Mouse (Mus musculus) bone marrow macrophage, adult 2 months (primary cell): Measurements from ENCODE around the gene Ntan1. TPM values are rescaled to one million over a fixed set of nuclear protein-coding genes. Genes with fewer than 3 reads are reported as not detected.

Source experiments
- H3K27ac ChIP-seq: 2 replicates; pipeline ENCODE4 v1.5.1; 2012; ENCODE audit warnings: low read depth, low read length; ENCODE audit not compliant: insufficient read depth
- H3K4me1 ChIP-seq: 2 replicates; pipeline ENCODE4 v1.6.1; 2012; ENCODE audit warnings: low read length; ENCODE audit not compliant: control insufficient read depth, insufficient read depth
- H3K4me3 ChIP-seq: 2 replicates; pipeline ENCODE4 v1.5.1; 2012; ENCODE audit warnings: mild to moderate bottlenecking, low read length, moderate library complexity; ENCODE audit not compliant: insufficient read depth
- CTCF ChIP-seq: IDR thresholded peaks from 2 replicates; pipeline ENCODE4 v1.5.1; 2012; ENCODE audit warnings: low read depth, mild to moderate bottlenecking, low read length, moderate library complexity
- POLR2A ChIP-seq: IDR thresholded peaks from 2 replicates; pipeline ENCODE4 v1.6.1; 2012; ENCODE audit warnings: mild to moderate bottlenecking, low read depth, low read length, borderline replicate concordance
- polyA plus RNA-seq: library from polyadenylated mRNA; stranded (reverse); fragments of >200 nt; gene quantifications from 2 replicates; pipeline ENCODE4 v1.2.4, GENCODE M21; 2012; ENCODE audit not compliant: missing spikeins, insufficient read depth, insufficient read length

Gene Ntan1
- polyA plus RNA-seq, 1 experiment: 81.3 TPM

GRCm38 (mm10) chr16:13830444-13830843, 11.8 kb downstream of the Ntan1 start:
- H3K4me1 ChIP-seq: no peaks in the 10 kb centered on the region
- no peak for TF ChIP-seq POLR2A
- TF ChIP-seq CTCF: no peak
- no peak overlapping the region for H3K27ac ChIP-seq
- H3K4me3 ChIP-seq: no peak overlapping the region

DNA sequence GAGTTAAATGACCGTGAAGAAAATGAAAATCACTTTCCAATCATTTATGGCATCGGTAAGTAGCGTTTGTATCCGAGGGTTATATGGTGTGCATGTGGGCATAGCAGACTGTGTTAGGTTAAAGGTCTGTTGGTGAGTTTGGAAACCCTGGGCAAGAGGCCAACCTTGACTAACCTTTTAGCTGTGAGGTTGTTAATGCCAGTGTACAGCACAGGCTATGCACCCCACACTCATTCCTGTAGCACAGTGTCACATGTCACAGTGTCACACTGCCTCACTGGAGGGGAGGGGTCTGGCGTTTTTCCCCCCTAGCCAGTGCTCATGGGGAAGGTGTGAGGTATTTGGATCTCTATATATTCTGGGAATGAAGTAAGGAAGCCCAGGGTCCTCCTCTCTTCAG, 13.0 kb downstream of the Ntan1 start:
- no peak for TF ChIP-seq POLR2A
- TF ChIP-seq CTCF: no peak
- Histone ChIP-seq H3K27ac (no peak overlapping the region), H3K4me1 (no peaks in the 10 kb centered on the region), H3K4me3 (no peak overlapping the region)

DNA sequence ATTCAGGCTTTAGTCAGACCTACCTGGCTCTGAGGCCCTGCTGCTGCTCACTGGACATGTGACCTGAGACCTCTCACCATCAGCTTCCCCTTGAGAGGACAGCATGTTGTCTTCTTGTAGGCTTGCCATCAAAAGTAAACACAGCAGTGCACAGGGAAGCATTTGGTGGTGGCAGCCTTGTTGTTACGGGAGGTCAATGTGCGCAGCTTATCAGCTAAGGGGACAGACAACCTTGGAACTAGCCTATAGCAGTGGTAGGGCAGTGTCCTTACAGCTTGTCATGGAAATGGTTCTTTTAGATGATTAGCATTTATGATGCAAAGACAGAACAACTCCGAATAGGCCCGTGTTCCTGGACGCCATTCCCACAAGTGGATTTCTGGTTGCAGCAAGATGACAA, 15.7 kb downstream of the Ntan1 start:
- Histone ChIP-seq H3K27ac (no peak overlapping the region), H3K4me3 (no peak overlapping the region), H3K4me1 (no peaks in the 10 kb centered on the region)
- TF ChIP-seq POLR2A: no peak
- TF ChIP-seq CTCF: no peak

DNA sequence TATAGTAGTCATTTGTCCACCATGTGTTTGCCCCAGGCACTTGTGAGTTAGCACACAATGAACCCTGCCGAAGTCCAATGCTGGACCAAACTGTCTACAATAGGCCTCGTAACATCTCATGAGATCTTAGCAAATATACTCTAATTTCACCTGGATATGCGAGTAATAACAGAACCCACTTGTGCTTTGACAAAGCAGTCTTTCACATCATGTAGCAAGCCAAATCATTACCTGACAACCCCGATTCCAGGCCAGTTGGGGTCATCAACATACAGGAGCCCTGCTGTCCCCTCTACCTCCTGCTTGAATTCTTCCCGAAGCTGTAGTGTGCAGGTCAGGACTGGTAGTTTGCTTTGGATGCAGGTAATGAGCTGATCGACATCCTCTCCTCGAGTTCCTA, 21.4 kb downstream of the Ntan1 start:
- no peaks in the 10 kb centered on the region for H3K4me1 ChIP-seq
- TF ChIP-seq CTCF: no peak
- H3K27ac ChIP-seq: no peak overlapping the region
- no peak overlapping the region for H3K4me3 ChIP-seq

- no peak for TF ChIP-seq POLR2A
- no peak for TF ChIP-seq CTCF
- H3K27ac ChIP-seq: no peak overlapping the region
- H3K4me3 ChIP-seq: no peak overlapping the region
- no peaks in the 10 kb centered on the region for H3K4me1 ChIP-seq
Measured at GRCm38 (mm10) chr16:13840956-13841355, 22.3 kb downstream of the Ntan1 start.

GRCm38 (mm10) chr16:13845031-13845430, 26.4 kb downstream of the Ntan1 start:
- Histone ChIP-seq H3K4me1 (peaks cover 14% of the 10 kb centered on the region), H3K27ac (no peak overlapping the region), H3K4me3 (no peak overlapping the region)
- TF ChIP-seq POLR2A (no peak), CTCF (no peak)

DNA sequence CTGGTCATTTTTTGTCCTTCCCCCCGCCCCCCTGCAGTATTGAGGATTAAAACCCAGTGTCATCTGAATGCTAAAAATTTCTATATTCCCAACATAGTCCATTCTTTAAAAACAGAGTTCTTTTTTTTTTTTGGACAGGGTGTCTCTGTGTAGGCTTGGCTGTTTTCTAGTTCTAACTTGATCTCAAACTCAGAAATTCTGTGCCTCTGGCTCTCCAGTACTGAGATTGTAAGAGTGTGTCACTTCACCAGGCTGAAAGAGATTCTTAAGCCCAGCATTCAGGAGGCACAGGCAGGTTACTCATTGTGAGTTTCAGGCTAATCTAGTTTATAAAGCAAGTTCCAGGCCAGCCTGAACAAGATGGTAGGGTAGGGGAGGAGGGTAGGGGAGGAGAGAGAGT, 28.0 kb downstream of the Ntan1 start:
- Histone ChIP-seq H3K4me1 (peaks cover 14% of the 10 kb centered on the region), H3K27ac (no peak overlapping the region), H3K4me3 (no peak overlapping the region)
- no peak for TF ChIP-seq POLR2A
- TF ChIP-seq CTCF: no peak

DNA sequence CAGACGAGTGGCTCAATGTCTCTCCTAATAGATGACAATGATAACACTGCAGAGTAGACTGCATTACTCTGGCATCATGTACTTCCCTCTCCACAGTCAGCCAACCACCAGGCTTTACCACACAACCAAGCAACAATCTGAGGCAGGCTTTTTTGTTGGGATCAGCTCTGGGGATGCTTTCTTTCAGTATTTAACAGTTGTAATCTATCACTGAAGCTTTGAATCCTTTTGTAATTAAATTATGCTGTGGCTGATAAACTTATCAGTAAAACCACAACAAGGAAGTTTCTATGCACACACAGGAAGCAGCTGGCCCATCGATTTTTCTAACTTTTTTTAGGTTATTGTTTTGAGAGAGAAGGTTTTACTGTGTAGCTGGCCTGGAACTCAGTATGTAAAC, 29.7 kb downstream of the Ntan1 start:
- peak overlapping the region; percentile 64 for H3K27ac ChIP-seq
- peaks cover 14% of the 10 kb centered on the region for H3K4me1 ChIP-seq
- no peak overlapping the region for H3K4me3 ChIP-seq
- TF ChIP-seq CTCF: no peak
- no peak for TF ChIP-seq POLR2A

DNA sequence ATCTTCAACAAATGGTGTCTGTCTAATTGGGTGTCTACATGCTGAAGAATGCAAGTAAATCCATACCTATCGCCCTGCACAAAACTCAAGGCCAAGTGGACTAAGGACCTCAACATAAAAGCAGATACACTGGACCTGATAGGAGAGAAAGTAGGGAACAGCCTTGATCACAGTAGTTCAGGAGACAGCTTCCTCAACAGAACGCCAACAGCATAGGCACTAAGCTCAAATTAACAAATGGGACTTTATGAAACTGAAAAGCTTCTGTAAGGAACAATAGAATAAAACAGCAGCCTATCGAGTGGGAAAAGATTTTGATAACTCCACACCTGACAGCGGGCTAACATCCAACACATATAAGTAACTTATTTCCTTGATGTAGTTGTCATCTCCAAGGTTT, 32.8 kb downstream of the Ntan1 start:
- TF ChIP-seq POLR2A: no peak
- no peak for TF ChIP-seq CTCF
- no peak overlapping the region for H3K27ac ChIP-seq
- peaks cover 14% of the 10 kb centered on the region for H3K4me1 ChIP-seq
- no peak overlapping the region for H3K4me3 ChIP-seq

DNA sequence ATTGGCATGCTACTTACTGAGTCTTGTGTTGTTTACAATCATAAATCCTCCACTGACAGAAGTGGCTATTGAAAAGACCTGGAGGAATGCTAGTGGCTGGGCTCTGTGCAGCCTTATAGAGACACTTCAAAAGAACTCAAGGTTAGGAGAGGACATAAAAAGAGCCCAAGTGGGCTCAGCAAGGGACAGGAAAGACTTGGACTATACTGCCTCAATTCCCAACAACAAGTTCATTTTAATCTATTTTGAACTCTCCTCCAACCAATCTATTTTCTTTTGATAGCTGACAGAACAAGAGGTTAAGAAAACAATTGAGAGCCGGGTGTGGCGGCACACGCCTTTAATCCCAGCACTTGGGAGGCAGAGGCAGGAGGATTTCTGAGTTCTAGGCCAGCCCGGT, 35.2 kb downstream of the Ntan1 start:
- TF ChIP-seq CTCF: no peak
- no peak for TF ChIP-seq POLR2A
- Histone ChIP-seq H3K27ac (no peak overlapping the region), H3K4me1 (peaks cover 2% of the 10 kb centered on the region), H3K4me3 (no peak overlapping the region)

DNA sequence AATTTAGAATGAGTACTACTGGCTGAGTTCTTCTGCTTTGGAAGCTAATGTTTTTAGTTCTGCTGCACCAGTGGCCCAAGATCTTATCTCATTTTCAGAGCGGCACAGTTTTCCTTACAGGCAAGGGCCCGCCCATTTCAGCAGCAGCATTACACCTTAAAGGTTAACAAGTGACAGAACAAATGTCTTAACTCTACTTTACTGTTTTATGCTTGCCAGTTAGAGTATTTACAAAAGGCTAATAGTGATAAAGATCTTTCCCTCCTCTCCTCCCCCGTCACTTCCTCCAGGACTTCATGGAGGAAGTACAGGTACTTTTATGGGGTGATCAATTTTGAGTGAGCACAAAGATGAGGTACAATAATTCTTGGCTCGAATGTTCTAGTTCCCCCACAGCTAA, 47.4 kb downstream of the Ntan1 start:
- TF ChIP-seq POLR2A: no peak
- no peak for TF ChIP-seq CTCF
- peaks cover 25% of the 10 kb centered on the region for H3K4me1 ChIP-seq
- H3K4me3 ChIP-seq: no peak overlapping the region
- H3K27ac ChIP-seq: peak overlapping the region; percentile 61
